Mouse (Mus musculus) stomach, embryonic 14.5 days (tissue): ENCODE measurements around the gene Plcb4. TPM values are rescaled to one million over a fixed set of nuclear protein-coding genes. Genes with fewer than 3 reads are reported as not detected.

Source experiments
- ATAC-seq: fragments of 200-750 bp; cut with Nextera tagmentation; 2 replicates; pipeline ENCODE4 v1.8.0; 2017; ENCODE audit warnings: low read depth, moderate TSS enrichment; ENCODE audit not compliant: insufficient number of reproducible peaks, insufficient read depth, low FRiP score
- H3K27ac ChIP-seq: fragments of 300-500 bp; sonication (generic); 2 replicates; pipeline ENCODE4 v1.5.1; 2014; ENCODE audit warnings: mild to moderate bottlenecking, low read length, moderate library complexity, mixed read lengths
- H3K27me3 ChIP-seq: fragments of 300-500 bp; sonication (generic); 2 replicates; pipeline ENCODE4 v1.6.1; 2014; ENCODE audit warnings: low read length, control low read depth, mixed read lengths; ENCODE audit not compliant: control insufficient read depth, insufficient read depth
- H3K36me3 ChIP-seq: fragments of 300-500 bp; sonication (generic); 2 replicates; pipeline ENCODE4 v1.6.1; 2014; ENCODE audit warnings: mild to moderate bottlenecking, control low read depth, low read length, moderate library complexity, mixed read lengths; ENCODE audit not compliant: control insufficient read depth, insufficient read depth
- H3K4me1 ChIP-seq: fragments of 300-500 bp; sonication (generic); 2 replicates; pipeline ENCODE4 v1.6.1; 2014; ENCODE audit warnings: low read length, control low read depth, mixed read lengths; ENCODE audit not compliant: control insufficient read depth, insufficient read depth
- H3K4me2 ChIP-seq: fragments of 300-500 bp; sonication (generic); replicated peaks from 2 replicates; pipeline ENCODE4 v1.6.1; 2014; ENCODE audit warnings: low read depth, low read length, control low read depth
- H3K4me3 ChIP-seq: fragments of 300-500 bp; sonication (generic); 2 replicates; pipeline ENCODE4 v1.5.1; 2014; ENCODE audit warnings: low read depth, low read length, control low read depth
- H3K9ac ChIP-seq: fragments of 300-500 bp; sonication (generic); replicated peaks from 2 replicates; pipeline ENCODE4 v1.6.1; 2014; ENCODE audit warnings: low read depth, mild to moderate bottlenecking, control low read depth, low read length, moderate library complexity, mixed read lengths
- H3K9me3 ChIP-seq: fragments of 300-500 bp; sonication (generic); 2 replicates; pipeline ENCODE4 v1.6.1; 2016; ENCODE audit warnings: low read depth, low read length, control low read depth; ENCODE audit not compliant: control insufficient read depth
- WGBS: fragments of 180-500 bp; shearing (Covaris S2); extraction: QIAGEN DNeasy Blood & Tissue Kit; methylation state at CpG from one replicate; pipeline ENCODE4 v1.1.7; 2014; 5-methylcytosine and 5-hydroxymethylcytosine counted together
- polyA plus RNA-seq: library from polyadenylated mRNA; unstranded; fragments of >200 nt; fragmentation: Nextera tagmentation; extraction: Ambion mirVana; gene quantifications from 2 replicates; pipeline ENCODE4 v1.2.1, GENCODE M21; 2014

Plcb4 gene
- polyA plus RNA-seq, 1 experiment from 2014 or later = 51.4 TPM

- Histone ChIP-seq H3K9me3 (no peaks in the 10 kb centered on the region), H3K9ac (no peak overlapping the region), H3K27ac (no peak overlapping the region), H3K4me2 (no peak overlapping the region), H3K4me3 (no peak overlapping the region), H3K4me1 (no peaks in the 10 kb centered on the region), H3K27me3 (no peaks in the 10 kb centered on the region), H3K36me3 (no peaks in the 10 kb centered on the region)
- ATAC-seq = peak; percentile 43; the same call in 1 of the 2 replicates
- WGBS = 74% methylated on average over 1 of the region's 1 CpGs
These were observed 340.6 kb downstream of the Plcb4 start for GRCm38 (mm10) chr2:135999361-135999760.

GRCm38 (mm10) chr2:136000933-136001332, 342.1 kb downstream of the Plcb4 start:
- 62% methylated on average over 5 of the region's 5 CpGs for WGBS
- Histone ChIP-seq H3K36me3 (no peaks in the 10 kb centered on the region), H3K4me3 (no peak overlapping the region), H3K4me2 (no peak overlapping the region), H3K4me1 (no peaks in the 10 kb centered on the region), H3K9ac (no peak overlapping the region), H3K27me3 (no peaks in the 10 kb centered on the region), H3K27ac (no peak overlapping the region), H3K9me3 (no peaks in the 10 kb centered on the region)
- ATAC-seq = no peak

- Histone ChIP-seq H3K27ac (no peak overlapping the region), H3K4me1 (no peaks in the 10 kb centered on the region), H3K4me2 (no peak overlapping the region), H3K9ac (no peak overlapping the region), H3K4me3 (no peak overlapping the region), H3K27me3 (no peaks in the 10 kb centered on the region), H3K36me3 (no peaks in the 10 kb centered on the region), H3K9me3 (no peaks in the 10 kb centered on the region)
- WGBS = 52% methylated on average over 7 of the region's 7 CpGs
- no peak for ATAC-seq
These were observed 343.3 kb downstream of the Plcb4 start for GRCm38 (mm10) chr2:136002118-136002517.

GRCm38 (mm10) chr2:136003836-136004235, 345.0 kb downstream of the Plcb4 start:
- H3K4me3 ChIP-seq = no peak overlapping the region
- no peak overlapping the region for H3K9ac ChIP-seq
- no peaks in the 10 kb centered on the region for H3K27me3 ChIP-seq
- 88% methylated on average over 1 of the region's 1 CpGs for WGBS
- ATAC-seq = no peak
- H3K36me3 ChIP-seq = no peaks in the 10 kb centered on the region
- no peak overlapping the region for H3K27ac ChIP-seq
- H3K9me3 ChIP-seq = no peaks in the 10 kb centered on the region
- H3K4me2 ChIP-seq = no peak overlapping the region
- no peaks in the 10 kb centered on the region for H3K4me1 ChIP-seq

- WGBS = 90% methylated on average over 5 of the region's 5 CpGs
- no peaks in the 10 kb centered on the region for H3K36me3 ChIP-seq
- H3K9ac ChIP-seq = no peak overlapping the region
- H3K4me3 ChIP-seq = no peak overlapping the region
- no peak overlapping the region for H3K4me2 ChIP-seq
- no peak overlapping the region for H3K27ac ChIP-seq
- no peaks in the 10 kb centered on the region for H3K27me3 ChIP-seq
- no peaks in the 10 kb centered on the region for H3K9me3 ChIP-seq
- H3K4me1 ChIP-seq = no peaks in the 10 kb centered on the region
- no peak for ATAC-seq
These were observed 347.5 kb downstream of the Plcb4 start for GRCm38 (mm10) chr2:136006280-136006679.

- H3K9ac ChIP-seq = no peak overlapping the region
- H3K36me3 ChIP-seq = no peaks in the 10 kb centered on the region
- no peaks in the 10 kb centered on the region for H3K9me3 ChIP-seq
- H3K4me1 ChIP-seq = no peaks in the 10 kb centered on the region
- no peaks in the 10 kb centered on the region for H3K27me3 ChIP-seq
- H3K4me2 ChIP-seq = no peak overlapping the region
- 93% methylated on average over 9 of the region's 9 CpGs for WGBS
- H3K27ac ChIP-seq = no peak overlapping the region
- ATAC-seq = no peak
- no peak overlapping the region for H3K4me3 ChIP-seq
These were observed 353.9 kb downstream of the Plcb4 start for GRCm38 (mm10) chr2:136012759-136013158.

GRCm38 (mm10) chr2:136048464-136048863, 389.7 kb downstream of the Plcb4 start:
- Histone ChIP-seq H3K27me3 (0 out of 2 replicates have a peak, but pooled peaks cover 2% of the 10 kb centered on the region), H3K9me3 (no peaks in the 10 kb centered on the region), H3K4me1 (no peaks in the 10 kb centered on the region), H3K4me3 (no peak overlapping the region), H3K9ac (no peak overlapping the region), H3K4me2 (no peak overlapping the region), H3K27ac (no peak overlapping the region), H3K36me3 (no peaks in the 10 kb centered on the region)
- WGBS = 90% methylated on average over 4 of the region's 4 CpGs
- no peak for ATAC-seq

GRCm38 (mm10) chr2:136050793-136051615, 392.2 kb downstream of the Plcb4 start:
- no peak overlapping the region for H3K4me3 ChIP-seq
- no peak overlapping the region for H3K27ac ChIP-seq
- no peaks in the 10 kb centered on the region for H3K36me3 ChIP-seq
- H3K9me3 ChIP-seq = no peaks in the 10 kb centered on the region
- peak overlapping the region; percentile 36; the same call in 1 of the 2 replicates for H3K4me2 ChIP-seq
- H3K9ac ChIP-seq = no peak overlapping the region
- H3K4me1 ChIP-seq = no peaks in the 10 kb centered on the region
- no peak for ATAC-seq
- WGBS = 20% methylated on average over 27 of the region's 27 CpGs
- H3K27me3 ChIP-seq = 0 out of 2 replicates have a peak, but pooled peaks cover 2% of the 10 kb centered on the region
